Mouse (Mus musculus) kidney, embryonic 15.5 days (tissue): ENCODE data around the gene Mchr1. TPM values are rescaled to one million over a fixed set of nuclear protein-coding genes. Genes with fewer than 3 reads are reported as not detected.

Experiments
- ATAC-seq: fragments of 200-750 bp; cut with Nextera tagmentation; replicated peaks from 2 replicates; pipeline ENCODE4 v1.8.0; 2017; ENCODE audit warnings: moderate TSS enrichment; ENCODE audit not compliant: low FRiP score
- H3K27ac ChIP-seq: fragments of 300-500 bp; sonication (generic); 2 replicates; pipeline ENCODE4 v1.5.1; 2015; ENCODE audit warnings: mild to moderate bottlenecking, inconsistent platforms
- H3K27me3 ChIP-seq: fragments of 300-500 bp; sonication (generic); 2 replicates; pipeline ENCODE4 v1.6.1; 2015; ENCODE audit warnings: inconsistent platforms
- H3K36me3 ChIP-seq: fragments of 300-500 bp; sonication (generic); 2 replicates; pipeline ENCODE4 v1.6.1; 2015; ENCODE audit warnings: inconsistent platforms
- H3K4me1 ChIP-seq: fragments of 300-500 bp; sonication (generic); 2 replicates; pipeline ENCODE4 v1.6.1; 2015; ENCODE audit warnings: inconsistent platforms
- H3K4me2 ChIP-seq: fragments of 300-500 bp; sonication (generic); 2 replicates; pipeline ENCODE4 v1.6.1; 2015; ENCODE audit warnings: moderate library complexity, mild to moderate bottlenecking, inconsistent platforms
- H3K4me3 ChIP-seq: fragments of 300-500 bp; sonication (generic); replicated peaks from 2 replicates; pipeline ENCODE4 v1.5.1; 2015; ENCODE audit warnings: mild to moderate bottlenecking, inconsistent platforms
- H3K9ac ChIP-seq: fragments of 300-500 bp; sonication (generic); 2 replicates; pipeline ENCODE4 v1.6.1; 2015; ENCODE audit warnings: mild to moderate bottlenecking, inconsistent platforms
- H3K9me3 ChIP-seq: fragments of 300-500 bp; sonication (generic); replicated peaks from 2 replicates; pipeline ENCODE4 v1.6.1; 2016; ENCODE audit warnings: inconsistent platforms
- WGBS: fragments of 180-500 bp; shearing (Covaris S2); methylation state at CpG from one replicate; pipeline ENCODE4 v1.1.7; 2015; ENCODE audit warnings: mixed read lengths; 5-methylcytosine and 5-hydroxymethylcytosine counted together
- polyA plus RNA-seq: library from polyadenylated mRNA; unstranded; fragments of >200 nt; fragmentation: Nextera tagmentation; extraction: Ambion mirVana; gene quantifications from 2 replicates; pipeline ENCODE4 v1.2.1, GENCODE M21; 2015

The Mchr1 gene
- polyA plus RNA-seq, 1 experiment from 2014 or later = 1.2 TPM

- H3K4me1 ChIP-seq = peaks cover 13% of the 10 kb centered on the region
- H3K27ac ChIP-seq = no peak overlapping the region
- H3K27me3 ChIP-seq = no peaks in the 10 kb centered on the region
- no peak overlapping the region for H3K4me2 ChIP-seq
- WGBS = 75% methylated on average over 9 of the region's 9 CpGs
- H3K4me3 ChIP-seq = no peak overlapping the region
- no peaks in the 10 kb centered on the region for H3K9me3 ChIP-seq
- H3K9ac ChIP-seq = no peak overlapping the region
- no peaks in the 10 kb centered on the region for H3K36me3 ChIP-seq
- ATAC-seq = no peak
Measured at GRCm38 (mm10) chr15:81284121-81284734, 48.9 kb downstream of the Mchr1 start.

Other genes with a start within 250 kb of the Mchr1 start
- gene Mrtfa, start 44.7 kb upstream of the Mchr1 start, polyA plus RNA-seq = 23.4 and 27.0 TPM in 2 replicates
- 122 and 128 TPM in 2 replicates for gene Slc25a17, start 125.3 kb downstream of the Mchr1 start, polyA plus RNA-seq
- gene St13, start 164.6 kb downstream of the Mchr1 start, polyA plus RNA-seq = 185 and 196 TPM in 2 replicates
- 13.2 and 13.3 TPM in 2 replicates for gene Xpnpep3, start 164.6 kb downstream of the Mchr1 start, polyA plus RNA-seq
- gene Dnajb7, start 172.8 kb downstream of the Mchr1 start, polyA plus RNA-seq = 2.1 and 2.2 TPM in 2 replicates
- 459 and 522 TPM in 2 replicates for gene Rbx1, start 230.8 kb downstream of the Mchr1 start, polyA plus RNA-seq